Mouse (Mus musculus) spleen, adult 12 weeks (tissue): ENCODE results near the gene Gm2897.
"Not testable (repeated sequence)": the region's sequence is repeated elsewhere in the genome, so short reads cannot be mapped to it uniquely, and the experiment has no call there.

Experiments
- DNase-seq: peaks from one replicate; pipeline ENCODE4 v3.0.0; 2022; ENCODE audit warnings: low spot score

Gene Gm2897

GRCm38 (mm10) chr14:3048727-3049512 lies at the start of gene Gm2897:
TSS of gene Gm2897 (plus strand) at chr14:3049285.
- not testable (repeated sequence) for DNase-seq

- not testable (repeated sequence) for DNase-seq
Observed at GRCm38 (mm10) chr14:3029702-3030101, 19.4 kb upstream of the Gm2897 start, which contains the start of gene Gm2888. TSS of gene Gm2888 (plus strand) at chr14:3030002.

- not testable (repeated sequence) for DNase-seq
Observed at GRCm38 (mm10) chr14:3049513-3049800, 372 bp downstream of the Gm2897 start.

- not testable (repeated sequence) for DNase-seq
Observed at GRCm38 (mm10) chr14:3050087-3050486, 1.0 kb downstream of the Gm2897 start.

- DNase-seq: not testable (repeated sequence)
Observed at GRCm38 (mm10) chr14:3116051-3116450, 67.0 kb downstream of the Gm2897 start.
